In genomic region chr1:164315266-164315665, GRCm38 (mm10) we compare ENCODE assay signal across 10 mouse cellular contexts. TPM values are rescaled to one million over a fixed set of nuclear protein-coding genes. Genes with fewer than 3 reads are reported as not detected.
DNase-seq lines count a peak whose midpoint lies in the region; ATAC-seq lines count a peak whose summit lies in the region.
"Had no signal": no experiment of that assay in that cellular context is flagged by ENCODE, and none has a peak within 500 bp of the region (broad histone marks: within the 10 kb centered on the region; RNA-seq: fewer than 3 reads in every experiment).

No protein-coding gene starts in this region.

- DNase-seq in forebrain, embryonic 10.5 days (ENCODE audit: extremely low spot score, low spot score) = peak; percentile 35
- peak; percentile 12 to 24 for DNase-seq in lung, adult 18-20 months
- no peak for DNase-seq in lung, postnatal 25 days (ENCODE audit: low spot score)
- DNase-seq in WW6 (ENCODE audit: low read depth, low spot score) = peak; percentile 58
- DNase-seq in embryonic facial prominence, embryonic 11.5 days (ENCODE audit: low spot score) = peak; percentile 45
- DNase-seq in mesoderm, embryonic 11.5 days (ENCODE audit: low read depth, low spot score) = peak; percentile 55
- no peak for DNase-seq in frontal cortex, postnatal 14 days (ENCODE audit: low spot score in 2 of 2)

- no peaks in the 10 kb centered on the region for H3K27me3 ChIP-seq in forebrain, embryonic 10.5 days (ENCODE audit: poor library complexity, severe bottlenecking)
- H3K27me3 ChIP-seq in forebrain, embryonic 15.5 days = no peaks in the 10 kb centered on the region
- no peaks in the 10 kb centered on the region for H3K27me3 ChIP-seq in embryonic facial prominence, embryonic 11.5 days (ENCODE audit: control insufficient read depth, insufficient read depth, low read length)
- H3K27me3 ChIP-seq: hindbrain, embryonic 15.5 days; neural tube, embryonic 12.5 days had no signal

- H3K36me3 ChIP-seq in forebrain, embryonic 10.5 days (replicated peaks) = peaks cover 40% of the 10 kb centered on the region
- H3K36me3 ChIP-seq in forebrain, embryonic 15.5 days = peaks cover 7% of the 10 kb centered on the region
- no peaks in the 10 kb centered on the region for H3K36me3 ChIP-seq in embryonic facial prominence, embryonic 11.5 days (replicated peaks; ENCODE audit: control insufficient read depth, insufficient read depth, low read depth, low read length)

- WGBS in forebrain, embryonic 10.5 days = 82% methylated on average over 8 of the region's 8 CpGs
- 72% methylated on average over 8 of the region's 8 CpGs for WGBS in forebrain, embryonic 15.5 days
- WGBS in embryonic facial prominence, embryonic 11.5 days = 72% methylated on average over 8 of the region's 8 CpGs

- ATAC-seq in forebrain, embryonic 15.5 days (replicated peaks) = no peak
- ATAC-seq in embryonic facial prominence, embryonic 11.5 days (replicated peaks; ENCODE audit: insufficient number of reproducible peaks, low FRiP score, low TSS enrichment, low read depth) = no peak

- H3K4me1 ChIP-seq in forebrain, embryonic 10.5 days = no peaks in the 10 kb centered on the region
- no peaks in the 10 kb centered on the region for H3K4me1 ChIP-seq in forebrain, embryonic 15.5 days
- H3K4me1 ChIP-seq in embryonic facial prominence, embryonic 11.5 days (ENCODE audit: control insufficient read depth, insufficient read depth, low read length) = no peaks in the 10 kb centered on the region
- H3K4me1 ChIP-seq: hindbrain, embryonic 15.5 days; neural tube, embryonic 12.5 days had no signal

- no peak overlapping the region for H3K9ac ChIP-seq in forebrain, embryonic 15.5 days (replicated peaks)
- no peak overlapping the region for H3K9ac ChIP-seq in embryonic facial prominence, embryonic 11.5 days (replicated peaks; ENCODE audit: low read length)
- H3K9ac ChIP-seq: hindbrain, embryonic 15.5 days; neural tube, embryonic 12.5 days had no signal

- no peak overlapping the region for H3K27ac ChIP-seq in forebrain, embryonic 10.5 days
- H3K27ac ChIP-seq in forebrain, embryonic 15.5 days (replicated peaks) = no peak overlapping the region
- no peak overlapping the region for H3K27ac ChIP-seq in embryonic facial prominence, embryonic 11.5 days (replicated peaks; ENCODE audit: low read depth, low read length)
- H3K27ac ChIP-seq: hindbrain, embryonic 15.5 days; neural tube, embryonic 12.5 days had no signal

- H3K4me3 ChIP-seq in forebrain, embryonic 10.5 days = no peak overlapping the region
- no peak overlapping the region for H3K4me3 ChIP-seq in forebrain, embryonic 15.5 days
- H3K4me3 ChIP-seq in embryonic facial prominence, embryonic 11.5 days (ENCODE audit: low read depth, low read length) = no peak overlapping the region
- H3K4me3 ChIP-seq: hindbrain, embryonic 15.5 days; neural tube, embryonic 12.5 days had no signal

- no peaks in the 10 kb centered on the region for H3K9me3 ChIP-seq in forebrain, embryonic 10.5 days
- H3K9me3 ChIP-seq in forebrain, embryonic 15.5 days = no peaks in the 10 kb centered on the region
- no peaks in the 10 kb centered on the region for H3K9me3 ChIP-seq in embryonic facial prominence, embryonic 11.5 days (replicated peaks; ENCODE audit: control insufficient read depth, low read length)
- H3K9me3 ChIP-seq: hindbrain, embryonic 15.5 days; neural tube, embryonic 12.5 days had no signal

- no peak overlapping the region for H3K4me2 ChIP-seq in forebrain, embryonic 15.5 days (replicated peaks)
- H3K4me2 ChIP-seq in embryonic facial prominence, embryonic 11.5 days (ENCODE audit: low read depth, low read length) = no peak overlapping the region
- H3K4me2 ChIP-seq: hindbrain, embryonic 15.5 days; neural tube, embryonic 12.5 days had no signal

RNA-seq across cellular contexts. Expression of gene Blzf1, which starts 8.0 kb away (rescaled TPM):
- polyA plus RNA-seq in forebrain, embryonic 10.5 days (2016; fragmentation: Nextera tagmentation; extraction: Ambion mirVana) = 24.9 and 26.7 TPM in 2 replicates
- polyA plus RNA-seq in forebrain, embryonic 15.5 days (2015; fragmentation: Nextera tagmentation; extraction: Ambion mirVana) = 29.1 and 32.0 TPM in 2 replicates
- 26.7 and 26.9 TPM in 2 replicates for polyA plus RNA-seq in embryonic facial prominence, embryonic 11.5 days (2014; fragmentation: Nextera tagmentation; extraction: Ambion mirVana)

RNA-seq across cellular contexts. Expression of gene Nme7, which starts 11.3 kb away (rescaled TPM):
- polyA plus RNA-seq in forebrain, embryonic 10.5 days (2016; fragmentation: Nextera tagmentation; extraction: Ambion mirVana) = 45.6 and 48.8 TPM in 2 replicates
- polyA plus RNA-seq in forebrain, embryonic 15.5 days (2015; fragmentation: Nextera tagmentation; extraction: Ambion mirVana) = 41.6 and 42.4 TPM in 2 replicates
- 46.7 and 51.6 TPM in 2 replicates for polyA plus RNA-seq in embryonic facial prominence, embryonic 11.5 days (2014; fragmentation: Nextera tagmentation; extraction: Ambion mirVana)

RNA-seq across cellular contexts. Expression of gene Ccdc181, which starts 39.9 kb away (rescaled TPM):
- polyA plus RNA-seq in forebrain, embryonic 10.5 days (2016; fragmentation: Nextera tagmentation; extraction: Ambion mirVana) = 13.9 and 14.0 TPM in 2 replicates
- polyA plus RNA-seq in forebrain, embryonic 15.5 days (2015; fragmentation: Nextera tagmentation; extraction: Ambion mirVana) = 21.7 and 22.3 TPM in 2 replicates
- polyA plus RNA-seq in embryonic facial prominence, embryonic 11.5 days (2014; fragmentation: Nextera tagmentation; extraction: Ambion mirVana) = 8.7 and 9.6 TPM in 2 replicates

Comparison
In these comparisons a context has a peak if more than half of its experiments do, and no peak if none do; other contexts are left out.
1. DNase-seq: peak in forebrain, embryonic 10.5 days (single experiment), lung, adult 18-20 months (2 of 2), WW6 (single experiment), embryonic facial prominence, embryonic 11.5 days (single experiment) and mesoderm, embryonic 11.5 days (single experiment); none in lung, postnatal 25 days (single experiment) and frontal cortex, postnatal 14 days (0 of 2).